Mouse (Mus musculus) hindbrain, embryonic 15.5 days (tissue): ENCODE results near the gene Sult1d1. TPM values are rescaled to one million over a fixed set of nuclear protein-coding genes. Genes with fewer than 3 reads are reported as not detected.
"Not testable (repeated sequence)": the region's sequence is repeated elsewhere in the genome, so short reads cannot be mapped to it uniquely, and the experiment has no call there.

Experiments used
- ATAC-seq: fragments of 200-750 bp; cut with Nextera tagmentation; 2 replicates; pipeline ENCODE4 v1.8.0; 2017; ENCODE audit warnings: low read depth, moderate number of reproducible peaks, moderate TSS enrichment; ENCODE audit not compliant: low FRiP score
- H3K27ac ChIP-seq: fragments of 300-500 bp; sonication (generic); replicated peaks from 2 replicates; pipeline ENCODE4 v1.5.1; 2015; ENCODE audit warnings: mild to moderate bottlenecking, inconsistent platforms
- H3K27me3 ChIP-seq: fragments of 300-500 bp; sonication (generic); 2 replicates; pipeline ENCODE4 v1.6.1; 2015; ENCODE audit warnings: control low read depth, inconsistent platforms
- H3K36me3 ChIP-seq: fragments of 300-500 bp; sonication (generic); 2 replicates; pipeline ENCODE4 v1.6.1; 2015; ENCODE audit warnings: control low read depth, inconsistent platforms
- H3K4me1 ChIP-seq: fragments of 300-500 bp; sonication (generic); replicated peaks from 2 replicates; pipeline ENCODE4 v1.6.1; 2015; ENCODE audit warnings: control low read depth, inconsistent platforms
- H3K4me2 ChIP-seq: fragments of 300-500 bp; sonication (generic); 2 replicates; pipeline ENCODE4 v1.6.1; 2015; ENCODE audit warnings: moderate library complexity, mild to moderate bottlenecking, inconsistent platforms
- H3K4me3 ChIP-seq: fragments of 300-500 bp; sonication (generic); 2 replicates; pipeline ENCODE4 v1.5.1; 2015; ENCODE audit warnings: mild to moderate bottlenecking, inconsistent platforms
- H3K9ac ChIP-seq: fragments of 300-500 bp; sonication (generic); 2 replicates; pipeline ENCODE4 v1.6.1; 2015; ENCODE audit warnings: inconsistent platforms
- H3K9me3 ChIP-seq: fragments of 300-500 bp; sonication (generic); 2 replicates; pipeline ENCODE4 v1.6.1; 2016; ENCODE audit warnings: control low read depth, inconsistent platforms
- WGBS: fragments of 180-500 bp; shearing (Covaris S2); methylation state at CpG from one replicate; pipeline ENCODE4 v1.1.7; 2015; 5-methylcytosine and 5-hydroxymethylcytosine counted together
- microRNA-seq: library from miRNA; unstranded; fragments of <30 nt; microRNA quantifications from one replicate; pipeline ENCODE4, GENCODE M21; 2016
- polyA plus RNA-seq: library from polyadenylated mRNA; unstranded; fragments of >200 nt; fragmentation: Nextera tagmentation; extraction: Ambion mirVana; gene quantifications from 2 replicates; pipeline ENCODE4 v1.2.1, GENCODE M21; 2015

Gene Sult1d1
- polyA plus RNA-seq, 1 experiment from 2014 or later: not detected

DNA sequence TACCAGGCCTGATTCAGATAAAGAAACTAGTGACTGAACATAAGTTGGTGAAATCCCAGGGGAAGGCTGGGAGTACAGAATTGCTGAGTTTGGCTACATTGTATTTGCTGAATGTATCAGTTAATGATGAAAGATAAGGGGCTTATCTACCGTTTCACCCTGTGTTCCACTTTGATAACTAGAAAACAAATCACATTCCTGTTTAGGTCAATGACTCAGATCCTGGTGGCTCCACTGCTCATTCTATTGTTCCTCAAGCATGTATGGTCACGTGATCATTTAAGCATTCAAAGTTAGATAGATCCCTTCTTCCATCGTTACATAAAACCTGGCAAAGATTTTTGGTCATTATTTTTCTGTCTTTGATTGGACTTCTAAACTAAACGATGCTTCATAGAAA is 6.3 kb downstream of the Sult1d1 start:
- no peak for ATAC-seq
- Histone ChIP-seq H3K4me1 (no peaks in the 10 kb centered on the region), H3K9ac (no peak overlapping the region), H3K27ac (no peak overlapping the region), H3K36me3 (no peaks in the 10 kb centered on the region), H3K27me3 (no peaks in the 10 kb centered on the region), H3K9me3 (no peaks in the 10 kb centered on the region), H3K4me3 (no peak overlapping the region), H3K4me2 (no peak overlapping the region)
- 84% methylated on average over 4 of the region's 4 CpGs for WGBS

DNA sequence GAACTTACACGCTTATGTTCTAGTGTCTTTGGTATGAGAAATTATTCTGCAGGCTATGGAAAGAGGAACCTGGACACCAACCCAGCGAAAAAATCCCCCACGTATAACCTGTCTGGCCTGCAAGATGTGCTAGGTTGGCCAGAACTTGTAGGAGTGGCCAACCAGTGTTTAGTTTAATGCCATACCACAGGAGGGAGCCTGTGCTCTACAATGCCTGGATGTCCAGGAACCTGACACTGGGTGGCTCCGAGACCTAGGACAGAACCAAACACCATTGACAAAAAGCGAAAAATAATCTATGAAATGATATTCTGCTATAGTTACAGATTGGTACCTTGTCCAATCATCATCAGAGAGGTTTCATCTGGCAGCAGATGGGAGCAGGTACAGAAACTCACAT is 8.7 kb downstream of the Sult1d1 start:
- H3K27ac ChIP-seq: no peak overlapping the region
- H3K27me3 ChIP-seq: no peaks in the 10 kb centered on the region
- no peaks in the 10 kb centered on the region for H3K36me3 ChIP-seq
- no peaks in the 10 kb centered on the region for H3K9me3 ChIP-seq
- H3K4me2 ChIP-seq: no peak overlapping the region
- ATAC-seq: no peak
- H3K4me1 ChIP-seq: no peaks in the 10 kb centered on the region
- no peak overlapping the region for H3K9ac ChIP-seq
- H3K4me3 ChIP-seq: no peak overlapping the region
- 80% methylated on average over 5 of the region's 5 CpGs for WGBS

DNA sequence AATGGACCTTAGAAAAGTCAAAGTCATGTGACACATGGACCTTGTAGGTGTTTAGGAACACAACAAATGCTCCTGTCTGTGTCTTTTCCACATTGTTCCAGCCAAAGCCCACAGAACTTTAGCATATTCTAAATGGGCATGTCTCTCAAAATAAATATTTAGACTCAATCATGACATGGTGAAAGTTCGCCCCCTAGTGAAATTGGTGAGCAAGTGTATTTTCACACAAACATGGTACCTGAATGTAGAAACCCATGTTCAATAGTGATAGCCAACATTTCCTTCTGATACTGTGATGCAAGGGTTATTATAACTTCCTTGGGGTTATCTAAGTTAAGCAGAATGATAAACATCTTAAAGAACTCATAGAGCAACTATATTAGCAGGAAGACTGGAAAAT is 17.9 kb downstream of the Sult1d1 start:
- H3K27ac ChIP-seq: no peak overlapping the region
- H3K4me1 ChIP-seq: no peaks in the 10 kb centered on the region

DNA sequence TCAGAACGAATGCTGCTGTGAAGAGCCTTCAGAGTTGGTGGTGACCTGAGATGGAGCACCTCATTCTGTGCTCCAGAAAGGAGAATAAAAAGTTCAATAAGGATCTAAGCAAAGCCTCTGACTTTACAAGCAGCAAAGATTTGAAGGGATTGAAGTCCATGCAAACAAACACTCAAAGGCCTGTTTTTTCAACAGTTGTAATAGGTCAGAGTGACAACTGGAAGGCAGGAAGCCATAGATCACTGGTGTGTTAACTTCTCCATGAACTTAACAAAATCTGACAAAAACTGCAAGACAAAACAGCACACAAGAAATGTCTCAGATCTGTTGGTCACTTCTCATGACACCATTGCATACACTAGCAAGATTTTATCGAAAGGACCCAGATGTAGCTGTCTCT is 30.7 kb downstream of the Sult1d1 start, which contains the start of gene Sult1b1:
Gene Sult1b1 (minus strand): TSS at position 85 of the 400 bp plus-strand sequence.
- Histone ChIP-seq H3K9ac (no peak within 1 kb of the TSS), H3K4me1 (no peaks in the 10 kb centered on the region), H3K9me3 (no peaks in the 10 kb centered on the region), H3K36me3 (no peaks in the 10 kb centered on the region), H3K4me3 (no peak within 1 kb of the TSS), H3K27me3 (no peaks in the 10 kb centered on the region), H3K27ac (no peak within 1 kb of the TSS), H3K4me2 (no peak within 1 kb of the TSS)
- ATAC-seq: no peak
- 97% methylated on average over 2 of the region's 2 CpGs for WGBS

More for the DNA sequence above, 17.9 kb downstream of the Sult1d1 start:
- H3K4me3 ChIP-seq: no peak overlapping the region
- no peak overlapping the region for H3K4me2 ChIP-seq
- H3K9ac ChIP-seq: no peak overlapping the region
- H3K9me3 ChIP-seq: no peaks in the 10 kb centered on the region
- ATAC-seq: no peak
- no peaks in the 10 kb centered on the region for H3K27me3 ChIP-seq
- H3K36me3 ChIP-seq: no peaks in the 10 kb centered on the region
- 38% methylated on average over 1 of the region's 1 CpGs for WGBS

DNA sequence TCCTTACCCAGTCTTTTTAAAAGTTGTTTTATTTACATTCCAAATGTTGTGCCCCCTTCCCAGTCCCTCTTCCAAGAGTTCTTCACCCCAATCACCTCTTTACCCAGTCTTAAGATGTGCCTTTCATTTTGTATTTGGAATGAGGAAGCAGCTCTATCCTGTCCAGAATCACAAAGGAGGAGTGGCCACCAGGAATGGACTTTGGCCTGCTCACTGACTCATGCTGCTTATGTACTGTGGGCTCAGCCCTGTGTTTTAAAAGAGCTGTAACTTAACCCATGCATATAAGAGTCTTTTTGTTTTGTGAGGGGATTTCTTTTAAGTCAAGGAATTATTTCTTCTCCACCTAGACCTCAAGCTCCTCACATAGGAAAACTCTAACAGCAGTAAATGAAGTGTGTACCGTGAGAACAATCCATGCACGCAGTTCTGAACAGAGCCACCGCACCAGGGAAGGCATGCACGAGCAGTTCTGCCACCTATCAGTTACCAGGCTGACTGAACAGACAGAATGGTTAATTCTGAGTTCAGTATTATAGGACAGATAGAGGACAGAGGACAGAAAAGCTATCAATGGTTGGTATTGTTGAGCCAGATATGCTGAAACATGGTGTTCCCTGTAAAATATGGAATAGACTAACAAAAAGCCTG is 32.7 kb downstream of the Sult1d1 start:
- no peak overlapping the region for H3K27ac ChIP-seq
- H3K36me3 ChIP-seq: no peaks in the 10 kb centered on the region
- H3K9ac ChIP-seq: no peak overlapping the region
- H3K9me3 ChIP-seq: no peaks in the 10 kb centered on the region
- no peak overlapping the region for H3K4me2 ChIP-seq
- no peaks in the 10 kb centered on the region for H3K4me1 ChIP-seq
- 58% methylated on average over 4 of the region's 4 CpGs for WGBS
- ATAC-seq: no peak
- H3K4me3 ChIP-seq: no peak overlapping the region
- no peaks in the 10 kb centered on the region for H3K27me3 ChIP-seq

DNA sequence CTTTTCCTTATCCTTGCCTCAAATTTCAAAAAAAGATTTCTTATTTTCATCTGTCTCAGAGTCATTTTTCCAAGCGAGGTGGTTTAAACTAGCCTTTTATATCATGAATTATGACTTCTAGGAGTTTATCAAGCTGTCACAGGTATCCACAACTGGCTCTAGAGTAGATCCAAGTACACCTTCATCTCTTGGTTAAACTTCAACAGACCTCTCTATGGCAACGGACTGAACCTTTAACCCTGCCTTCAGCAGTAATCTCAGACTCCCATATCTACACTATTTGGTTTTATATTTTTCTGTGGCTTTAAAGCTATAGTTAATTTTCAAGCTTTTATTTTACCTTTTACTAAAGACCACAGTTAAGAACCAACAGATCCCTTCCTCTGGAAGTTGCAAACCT is 36.5 kb downstream of the Sult1d1 start:
- no peak for ATAC-seq
- Histone ChIP-seq H3K4me2 (no peak overlapping the region), H3K9me3 (no peaks in the 10 kb centered on the region), H3K4me3 (no peak overlapping the region), H3K27ac (no peak overlapping the region), H3K27me3 (no peaks in the 10 kb centered on the region), H3K4me1 (no peaks in the 10 kb centered on the region), H3K9ac (no peak overlapping the region), H3K36me3 (no peaks in the 10 kb centered on the region)
- WGBS: 80% methylated on average over 2 of the region's 2 CpGs

DNA sequence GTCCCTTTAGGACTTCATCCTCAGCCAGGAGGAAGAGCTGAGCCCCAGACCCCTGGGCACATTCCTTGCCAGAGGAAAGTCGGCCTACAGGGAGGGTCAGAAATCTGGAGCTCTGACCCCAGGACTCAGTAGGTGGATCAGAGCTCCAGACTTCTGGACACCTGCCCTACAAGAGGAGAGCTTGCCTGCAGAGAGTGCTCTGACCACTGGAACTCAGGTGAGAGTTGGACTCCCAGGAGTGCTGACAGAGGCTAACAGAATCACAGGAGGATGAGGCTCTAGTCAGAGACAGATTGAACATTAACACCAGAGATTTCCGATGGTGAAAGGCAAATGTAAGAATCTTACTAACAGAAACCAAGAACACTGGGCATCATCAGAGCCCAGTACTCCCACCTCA is 45.3 kb downstream of the Sult1d1 start:
- H3K9me3 ChIP-seq, H3K4me1 ChIP-seq, H3K36me3 ChIP-seq, H3K27me3 ChIP-seq, ATAC-seq, H3K9ac ChIP-seq, H3K4me2 ChIP-seq, H3K27ac ChIP-seq, H3K4me3 ChIP-seq: not testable (repeated sequence)
- WGBS: 89% methylated on average over 2 of the region's 2 CpGs

DNA sequence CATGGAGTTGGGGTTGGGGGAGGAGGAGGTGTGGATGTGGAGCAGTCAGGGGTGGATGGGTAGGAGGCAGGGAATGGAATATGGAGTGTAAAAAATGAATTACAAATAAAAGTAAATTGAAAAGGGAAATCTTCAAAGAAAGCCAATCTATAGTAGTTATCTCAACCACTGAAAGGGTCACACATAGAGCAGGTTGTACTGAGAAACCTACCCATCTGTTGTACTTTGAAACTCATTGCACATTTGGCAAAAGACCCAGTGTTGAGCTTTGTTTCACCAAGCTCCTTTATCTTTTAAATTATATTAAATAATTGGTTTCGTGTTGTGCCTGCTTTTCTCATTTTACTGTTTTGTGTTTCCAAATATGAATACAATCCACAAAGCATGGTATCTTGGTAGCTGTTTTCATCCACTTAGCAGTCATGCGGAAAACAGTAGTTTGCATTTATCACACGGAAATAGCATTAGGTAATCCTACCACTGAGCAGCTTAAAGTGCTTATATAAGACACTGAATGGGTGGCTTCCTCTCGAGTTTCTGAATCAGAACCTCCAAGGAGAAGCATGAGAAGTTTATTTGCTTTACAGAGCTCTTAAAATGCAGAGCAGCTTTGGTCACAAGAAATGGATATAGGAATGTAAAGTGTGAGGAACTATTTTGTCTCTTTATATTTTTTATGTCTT is 62.9 kb downstream of the Sult1d1 start:
- H3K36me3 ChIP-seq: no peaks in the 10 kb centered on the region
- no peaks in the 10 kb centered on the region for H3K4me1 ChIP-seq
- H3K27me3 ChIP-seq: no peaks in the 10 kb centered on the region
- H3K27ac ChIP-seq: no peak overlapping the region
- ATAC-seq: no peak
- no peak overlapping the region for H3K4me2 ChIP-seq
- H3K4me3 ChIP-seq: no peak overlapping the region
- WGBS: 71% methylated on average over 4 of the region's 4 CpGs
- no peak overlapping the region for H3K9ac ChIP-seq
- no peaks in the 10 kb centered on the region for H3K9me3 ChIP-seq

Small RNAs within 50 kb of the gene (microRNA-seq; reads per million reads assigned to microRNA genes)
- not detected for gene Mir3969

Other genes with a start within 250 kb of the Sult1d1 start
- not detected in 2 replicates for gene Ugt2a3, start 231.8 kb downstream of the Sult1d1 start, polyA plus RNA-seq
- not detected in 2 replicates for gene Ugt2b38, start 144.8 kb downstream of the Sult1d1 start, polyA plus RNA-seq
- gene Ugt2a2, start 86.8 kb downstream of the Sult1d1 start, polyA plus RNA-seq: not detected in 2 replicates
- gene Gm43638, start 82.2 kb downstream of the Sult1d1 start, polyA plus RNA-seq: not detected in 2 replicates
- gene Ugt2a1, start 78.2 kb downstream of the Sult1d1 start, polyA plus RNA-seq: not detected in 2 replicates
- gene Sult1b1, start 30.8 kb downstream of the Sult1d1 start, polyA plus RNA-seq: not detected in 2 replicates
- not detected in 2 replicates for gene Sult1e1, start 22.6 kb upstream of the Sult1d1 start, polyA plus RNA-seq
- not detected in 2 replicates for gene Csn1s1, start 97.2 kb upstream of the Sult1d1 start, polyA plus RNA-seq
- not detected in 2 replicates for gene Csn2, start 130.6 kb upstream of the Sult1d1 start, polyA plus RNA-seq
- gene Csn1s2a, start 205.5 kb upstream of the Sult1d1 start, polyA plus RNA-seq: not detected in 2 replicates
- gene Csn1s2b, start 239.1 kb upstream of the Sult1d1 start, polyA plus RNA-seq: not detected in 2 replicates